9 mouse cellular contexts compared by ENCODE assay signal in genomic region chr19:4712781-4713526, GRCm38 (mm10). TPM values are rescaled to one million over a fixed set of nuclear protein-coding genes. Genes with fewer than 3 reads are reported as not detected.
DNase-seq lines count a peak whose midpoint lies in the region; ATAC-seq lines count a peak whose summit lies in the region.
"Had no signal": no experiment of that assay in that cellular context is flagged by ENCODE, and none has a peak within 500 bp of the region (broad histone marks: within the 10 kb centered on the region; RNA-seq: fewer than 3 reads in every experiment).

No protein-coding gene starts in this region.

- H3K27ac ChIP-seq in heart, embryonic 13.5 days (replicated peaks) = no peak overlapping the region
- peak overlapping the region; percentile 90 for H3K27ac ChIP-seq in forebrain, embryonic 14.5 days (ENCODE audit: low read depth, low read length)
- no peak overlapping the region for H3K27ac ChIP-seq in liver, embryonic 13.5 days

- peaks cover 18% of the 10 kb centered on the region for H3K4me1 ChIP-seq in heart, embryonic 13.5 days
- H3K4me1 ChIP-seq in forebrain, embryonic 14.5 days (ENCODE audit: control insufficient read depth, insufficient read depth, low read length) = peaks cover 3% of the 10 kb centered on the region; the same call in 1 of the 2 replicates
- peaks cover 10% of the 10 kb centered on the region for H3K4me1 ChIP-seq in liver, embryonic 13.5 days (replicated peaks)

- H3K9ac ChIP-seq in heart, embryonic 13.5 days = peak overlapping the region; percentile 72; the same call in 1 of the 2 replicates
- H3K9ac ChIP-seq in forebrain, embryonic 14.5 days (ENCODE audit: low read length) = peak overlapping the region; percentile 95
- no peak overlapping the region for H3K9ac ChIP-seq in liver, embryonic 13.5 days

- peaks cover 93% of the 10 kb centered on the region for H3K27me3 ChIP-seq in heart, embryonic 13.5 days (replicated peaks)
- H3K27me3 ChIP-seq in forebrain, embryonic 14.5 days (replicated peaks; ENCODE audit: control insufficient read depth, insufficient read depth, low read length) = no peaks in the 10 kb centered on the region
- H3K27me3 ChIP-seq in liver, embryonic 13.5 days = peaks cover 70% of the 10 kb centered on the region

- H3K4me2 ChIP-seq in heart, embryonic 13.5 days = peak overlapping the region; percentile 93
- H3K4me2 ChIP-seq in forebrain, embryonic 14.5 days (ENCODE audit: low read length) = peak overlapping the region; percentile 77
- peak overlapping the region; percentile 64; the same call in 1 of the 2 replicates for H3K4me2 ChIP-seq in liver, embryonic 13.5 days

- H3K9me3 ChIP-seq in heart, embryonic 13.5 days = no peaks in the 10 kb centered on the region
- H3K9me3 ChIP-seq in forebrain, embryonic 14.5 days (replicated peaks; ENCODE audit: control insufficient read depth, low read length) = no peaks in the 10 kb centered on the region
- H3K9me3 ChIP-seq in liver, embryonic 13.5 days (replicated peaks) = no peaks in the 10 kb centered on the region

- DNase-seq in heart, postnatal 25 days (ENCODE audit: low spot score) = no peak
- peak; percentile 17 for DNase-seq in ZHBTc4 (ENCODE audit: low read depth, low spot score)
- no peak for DNase-seq in forebrain, embryonic 14.5 days (ENCODE audit: low spot score)
- no peak for DNase-seq in liver, embryonic 13.5 days
- no peak for DNase-seq in gastrocnemius, postnatal 14 days
- no peak for DNase-seq in yolk sac, embryonic 10.5 days (ENCODE audit: low spot score)
- DNase-seq in urinary bladder, postnatal 36 days (ENCODE audit: low spot score in 2 of 2) = no peak

- no peak for ATAC-seq in heart, embryonic 13.5 days (ENCODE audit: extremely low read depth, insufficient number of reproducible peaks, low FRiP score, low TSS enrichment)
- ATAC-seq in forebrain, embryonic 14.5 days = no peak
- ATAC-seq in liver, embryonic 13.5 days (ENCODE audit: low read depth) = no peak

- H3K4me3 ChIP-seq in heart, embryonic 13.5 days = peak overlapping the region; percentile 62
- H3K4me3 ChIP-seq in forebrain, embryonic 14.5 days (ENCODE audit: low read depth, low read length) = peak overlapping the region; percentile 75
- peak overlapping the region; percentile 45 for H3K4me3 ChIP-seq in liver, embryonic 13.5 days (replicated peaks)
- H3K4me3 ChIP-seq: myocyte had no signal

- H3K36me3 ChIP-seq in heart, embryonic 13.5 days = no peaks in the 10 kb centered on the region
- no peaks in the 10 kb centered on the region for H3K36me3 ChIP-seq in forebrain, embryonic 14.5 days (ENCODE audit: control insufficient read depth, insufficient read depth, low read length)
- no peaks in the 10 kb centered on the region for H3K36me3 ChIP-seq in liver, embryonic 13.5 days

- intact Hi-C loops in heart, postnatal 25 days (cut with DNase I) = no loop called here
- intact Hi-C loops in gastrocnemius, postnatal 14 days (cut with DNase I; ENCODE audit: low total_unique reads) = loop anchor here (10.0 kb wide), 1 partner anchor 58 kb away; no protein-coding TSS in a partner anchor

- 36% methylated on average over 13 of the region's 13 CpGs for WGBS in heart, embryonic 13.5 days
- WGBS in forebrain, embryonic 14.5 days = 35% methylated on average over 13 of the region's 13 CpGs
- WGBS in liver, embryonic 13.5 days (ENCODE audit: insufficient replicate concordance) = 30% methylated on average over 13 of the region's 13 CpGs

RNA-seq across cellular contexts. Expression of gene Sptbn2, which starts 2.0 kb away (rescaled TPM):
- polyA plus RNA-seq in heart, embryonic 13.5 days (2015; fragmentation: Nextera tagmentation; extraction: Ambion mirVana) = 0.16 and 0.33 TPM in 2 replicates
- total RNA-seq in heart, postnatal 25 days (2021) = under 1 TPM; 0.31 to 0.60 TPM
- polyA plus RNA-seq in forebrain, embryonic 14.5 days (2014; fragmentation: Nextera tagmentation; extraction: Ambion mirVana) = 25.0 and 31.9 TPM in 2 replicates
- 0.09 and 0.13 TPM in 2 replicates for polyA plus RNA-seq in liver, embryonic 13.5 days (2015; fragmentation: Nextera tagmentation; extraction: Ambion mirVana)
- under 1 TPM; 0.23 to 0.40 TPM for total RNA-seq in gastrocnemius, postnatal 14 days (2021)

RNA-seq across cellular contexts. Expression of gene Gm960, which starts 14.5 kb away (rescaled TPM):
- 1.4 and 1.6 TPM in 2 replicates for polyA plus RNA-seq in heart, embryonic 13.5 days (2015; fragmentation: Nextera tagmentation; extraction: Ambion mirVana)
- not detected for total RNA-seq in heart, postnatal 25 days (2021)
- polyA plus RNA-seq in forebrain, embryonic 14.5 days (2014; fragmentation: Nextera tagmentation; extraction: Ambion mirVana) = 4.1 and 5.0 TPM in 2 replicates
- polyA plus RNA-seq in liver, embryonic 13.5 days (2015; fragmentation: Nextera tagmentation; extraction: Ambion mirVana) = 0.79 TPM in 1 of 2 replicates, not detected in the other
- total RNA-seq in gastrocnemius, postnatal 14 days (2021) = under 1 TPM; 0.12 to 0.71 TPM

RNA-seq across cellular contexts. Expression of gene Rbm4b, which starts 43.3 kb away (rescaled TPM):
- polyA plus RNA-seq in heart, embryonic 13.5 days (2015; fragmentation: Nextera tagmentation; extraction: Ambion mirVana) = 36.1 and 40.6 TPM in 2 replicates
- 1 to 10 TPM; 6.7 to 7.4 TPM for total RNA-seq in heart, postnatal 25 days (2021)
- polyA plus RNA-seq in forebrain, embryonic 14.5 days (2014; fragmentation: Nextera tagmentation; extraction: Ambion mirVana) = 185 and 194 TPM in 2 replicates
- 14.6 and 17.5 TPM in 2 replicates for polyA plus RNA-seq in liver, embryonic 13.5 days (2015; fragmentation: Nextera tagmentation; extraction: Ambion mirVana)
- total RNA-seq in gastrocnemius, postnatal 14 days (2021) = 1 to 10 TPM; 2.5 to 3.4 TPM

Comparison
In these comparisons a context has a peak if more than half of its experiments do, and no peak if none do; other contexts are left out.
1. RNA of gene Sptbn2, which starts 2.0 kb away (polyA plus RNA-seq): 25.0 to 31.9 TPM in forebrain, embryonic 14.5 days; 0.16 to 0.33 TPM in heart, embryonic 13.5 days and 0.09 to 0.13 TPM in liver, embryonic 13.5 days; every median in the first group is over 10 times any median in the second.
2. Peak in every context shown above with its lines, with median percentiles within 50 percentile points of each other: H3K4me2 ChIP-seq and H3K4me3 ChIP-seq.